ENCODE assay signal across 7 mouse cellular contexts in genomic region chr15:91754546-91754945, GRCm38 (mm10).
A peak's percentile ranks its signal among the peaks of the same experiment; 100 is the strongest.
DNase-seq lines count a peak whose midpoint lies in the region; ATAC-seq lines count a peak whose summit lies in the region.

No protein-coding gene starts in this region.

- no peaks in the 10 kb centered on the region for H3K36me3 ChIP-seq in midbrain, embryonic 14.5 days (ENCODE audit: control insufficient read depth, insufficient read depth, low read length)
- H3K36me3 ChIP-seq in midbrain, embryonic 13.5 days, result no peaks in the 10 kb centered on the region
- no peaks in the 10 kb centered on the region for H3K36me3 ChIP-seq in embryonic facial prominence, embryonic 10.5 days (replicated peaks)
- H3K36me3 ChIP-seq in hindbrain, embryonic 14.5 days (replicated peaks; ENCODE audit: control insufficient read depth, insufficient read depth), result no peaks in the 10 kb centered on the region
- H3K36me3 ChIP-seq in limb, embryonic 12.5 days, result no peaks in the 10 kb centered on the region

- ATAC-seq in midbrain, embryonic 14.5 days (ENCODE audit: low FRiP score, low TSS enrichment), result no peak
- ATAC-seq in midbrain, embryonic 13.5 days, result no peak
- no peak for ATAC-seq in hindbrain, embryonic 14.5 days (ENCODE audit: low FRiP score)
- ATAC-seq in limb, embryonic 12.5 days (ENCODE audit: insufficient number of reproducible peaks, insufficient read depth, low FRiP score, low TSS enrichment, low read depth), result no peak

- H3K4me1 ChIP-seq in midbrain, embryonic 14.5 days (ENCODE audit: control insufficient read depth, insufficient read depth, low read length), result 0 out of 2 replicates have a peak, but pooled peaks cover 2% of the 10 kb centered on the region
- no peaks in the 10 kb centered on the region for H3K4me1 ChIP-seq in midbrain, embryonic 13.5 days (replicated peaks)
- H3K4me1 ChIP-seq in embryonic facial prominence, embryonic 10.5 days, result peaks cover 11% of the 10 kb centered on the region
- no peaks in the 10 kb centered on the region for H3K4me1 ChIP-seq in hindbrain, embryonic 14.5 days (replicated peaks; ENCODE audit: control insufficient read depth, insufficient read depth, low read length)
- no peaks in the 10 kb centered on the region; the same call in 1 of the 2 replicates for H3K4me1 ChIP-seq in limb, embryonic 12.5 days (replicated peaks)

- H3K4me3 ChIP-seq in midbrain, embryonic 14.5 days (replicated peaks; ENCODE audit: low read depth, low read length), result no peak overlapping the region
- H3K4me3 ChIP-seq in midbrain, embryonic 13.5 days (replicated peaks), result no peak overlapping the region
- no peak overlapping the region for H3K4me3 ChIP-seq in embryonic facial prominence, embryonic 10.5 days
- no peak overlapping the region for H3K4me3 ChIP-seq in hindbrain, embryonic 14.5 days (replicated peaks; ENCODE audit: low read length)
- no peak overlapping the region for H3K4me3 ChIP-seq in limb, embryonic 12.5 days (replicated peaks)

- no peak overlapping the region for H3K9ac ChIP-seq in midbrain, embryonic 14.5 days (replicated peaks; ENCODE audit: low read length)
- H3K9ac ChIP-seq in midbrain, embryonic 13.5 days (replicated peaks), result no peak overlapping the region
- no peak overlapping the region for H3K9ac ChIP-seq in hindbrain, embryonic 14.5 days
- no peak overlapping the region for H3K9ac ChIP-seq in limb, embryonic 12.5 days (replicated peaks)

- no peaks in the 10 kb centered on the region for H3K9me3 ChIP-seq in midbrain, embryonic 14.5 days (ENCODE audit: control insufficient read depth, low read length)
- no peaks in the 10 kb centered on the region for H3K9me3 ChIP-seq in midbrain, embryonic 13.5 days
- no peaks in the 10 kb centered on the region for H3K9me3 ChIP-seq in embryonic facial prominence, embryonic 10.5 days
- H3K9me3 ChIP-seq in hindbrain, embryonic 14.5 days (ENCODE audit: control insufficient read depth, low read length), result no peaks in the 10 kb centered on the region
- no peaks in the 10 kb centered on the region for H3K9me3 ChIP-seq in limb, embryonic 12.5 days

- no peaks in the 10 kb centered on the region for H3K27me3 ChIP-seq in midbrain, embryonic 14.5 days (ENCODE audit: control insufficient read depth, insufficient read depth, low read length)
- no peaks in the 10 kb centered on the region for H3K27me3 ChIP-seq in midbrain, embryonic 13.5 days
- no peaks in the 10 kb centered on the region for H3K27me3 ChIP-seq in embryonic facial prominence, embryonic 10.5 days (replicated peaks; ENCODE audit: low read depth, poor library complexity, severe bottlenecking)
- H3K27me3 ChIP-seq in hindbrain, embryonic 14.5 days (ENCODE audit: control insufficient read depth, insufficient read depth, low read length), result no peaks in the 10 kb centered on the region
- no peaks in the 10 kb centered on the region for H3K27me3 ChIP-seq in limb, embryonic 12.5 days

- H3K27ac ChIP-seq in midbrain, embryonic 14.5 days (replicated peaks; ENCODE audit: low read depth, low read length), result no peak overlapping the region
- H3K27ac ChIP-seq in midbrain, embryonic 13.5 days, result no peak overlapping the region
- no peak overlapping the region for H3K27ac ChIP-seq in embryonic facial prominence, embryonic 10.5 days (replicated peaks)
- H3K27ac ChIP-seq in hindbrain, embryonic 14.5 days, result no peak overlapping the region
- no peak overlapping the region for H3K27ac ChIP-seq in limb, embryonic 12.5 days

- WGBS in midbrain, embryonic 14.5 days, result 24% methylated on average over 3 of the region's 3 CpGs
- 32% methylated on average over 3 of the region's 3 CpGs for WGBS in midbrain, embryonic 13.5 days
- WGBS in embryonic facial prominence, embryonic 10.5 days, result 30% methylated on average over 3 of the region's 3 CpGs
- 25% methylated on average over 3 of the region's 3 CpGs for WGBS in hindbrain, embryonic 14.5 days
- WGBS in limb, embryonic 12.5 days, result 21% methylated on average over 3 of the region's 3 CpGs

- H3K4me2 ChIP-seq in midbrain, embryonic 14.5 days (ENCODE audit: low read length), result no peak overlapping the region
- H3K4me2 ChIP-seq in midbrain, embryonic 13.5 days (replicated peaks), result no peak overlapping the region
- no peak overlapping the region; the same call in 1 of the 2 replicates for H3K4me2 ChIP-seq in hindbrain, embryonic 14.5 days (replicated peaks)
- 0 out of 2 replicates have a peak overlapping the region, but pooled peaks have one; percentile 19 for H3K4me2 ChIP-seq in limb, embryonic 12.5 days

- DNase-seq in midbrain, embryonic 14.5 days, result peak; percentile 88
- peak; percentile 78 for DNase-seq in brain, adult 2 months (ENCODE audit: low read depth, low spot score)
- DNase-seq in embryonic facial prominence, embryonic 10.5 days (ENCODE audit: low spot score), result peak; percentile 68
- peak; percentile 80 for DNase-seq in hindbrain, embryonic 14.5 days (ENCODE audit: low spot score)
- peak; percentile 75 for DNase-seq in right cerebral cortex, postnatal 14 days
